Mouse (Mus musculus) hindbrain, embryonic 16.5 days (tissue): Measurements from ENCODE around the gene Igfbp6. TPM values are rescaled to one million over a fixed set of nuclear protein-coding genes. Genes with fewer than 3 reads are reported as not detected.

Experiments
- ATAC-seq: fragments of 200-750 bp; cut with Nextera tagmentation; 2 replicates; pipeline ENCODE4 v1.8.0; 2017; ENCODE audit warnings: moderate TSS enrichment, moderate library complexity
- H3K27ac ChIP-seq: fragments of 300-500 bp; sonication (generic); 2 replicates; pipeline ENCODE4 v1.5.1; 2014; ENCODE audit warnings: low read depth, mild to moderate bottlenecking, control low read depth, low read length, moderate library complexity
- H3K27me3 ChIP-seq: fragments of 300-500 bp; sonication (generic); replicated peaks from 2 replicates; pipeline ENCODE4 v1.6.1; 2014; ENCODE audit warnings: low read length; ENCODE audit not compliant: control insufficient read depth, insufficient read depth
- H3K36me3 ChIP-seq: fragments of 300-500 bp; sonication (generic); 2 replicates; pipeline ENCODE4 v1.6.1; 2014; ENCODE audit warnings: mild to moderate bottlenecking, low read length, moderate library complexity, mixed read lengths; ENCODE audit not compliant: control insufficient read depth, insufficient read depth
- H3K4me1 ChIP-seq: fragments of 300-500 bp; sonication (generic); 2 replicates; pipeline ENCODE4 v1.6.1; 2014; ENCODE audit warnings: low read depth, low read length; ENCODE audit not compliant: control insufficient read depth, insufficient read depth
- H3K4me2 ChIP-seq: fragments of 300-500 bp; sonication (generic); 2 replicates; pipeline ENCODE4 v1.6.1; 2014; ENCODE audit warnings: mild to moderate bottlenecking, low read length, control low read depth, moderate library complexity
- H3K4me3 ChIP-seq: fragments of 300-500 bp; sonication (generic); 2 replicates; pipeline ENCODE4 v1.5.1; 2014; ENCODE audit warnings: mild to moderate bottlenecking, low read length, control low read depth, moderate library complexity
- H3K9ac ChIP-seq: fragments of 300-500 bp; sonication (generic); 2 replicates; pipeline ENCODE4 v1.6.1; 2014; ENCODE audit warnings: low read depth, mild to moderate bottlenecking, control low read depth, low read length, moderate library complexity
- H3K9me3 ChIP-seq: fragments of 300-500 bp; sonication (generic); 2 replicates; pipeline ENCODE4 v1.6.1; 2014; ENCODE audit warnings: mild to moderate bottlenecking, low read length, moderate library complexity; ENCODE audit not compliant: control insufficient read depth
- WGBS: fragments of 180-500 bp; shearing (Covaris S2); extraction: QIAGEN DNeasy Blood & Tissue Kit; methylation state at CpG from one replicate; pipeline ENCODE4 v1.1.7; 2014; 5-methylcytosine and 5-hydroxymethylcytosine counted together
- polyA plus RNA-seq: library from polyadenylated mRNA; unstranded; fragments of >200 nt; fragmentation: Nextera tagmentation; extraction: Ambion mirVana; gene quantifications from 2 replicates; pipeline ENCODE4 v1.2.1, GENCODE M21; 2015

Gene Igfbp6
- polyA plus RNA-seq, 1 experiment from 2014 or later: 3.9 TPM

DNA sequence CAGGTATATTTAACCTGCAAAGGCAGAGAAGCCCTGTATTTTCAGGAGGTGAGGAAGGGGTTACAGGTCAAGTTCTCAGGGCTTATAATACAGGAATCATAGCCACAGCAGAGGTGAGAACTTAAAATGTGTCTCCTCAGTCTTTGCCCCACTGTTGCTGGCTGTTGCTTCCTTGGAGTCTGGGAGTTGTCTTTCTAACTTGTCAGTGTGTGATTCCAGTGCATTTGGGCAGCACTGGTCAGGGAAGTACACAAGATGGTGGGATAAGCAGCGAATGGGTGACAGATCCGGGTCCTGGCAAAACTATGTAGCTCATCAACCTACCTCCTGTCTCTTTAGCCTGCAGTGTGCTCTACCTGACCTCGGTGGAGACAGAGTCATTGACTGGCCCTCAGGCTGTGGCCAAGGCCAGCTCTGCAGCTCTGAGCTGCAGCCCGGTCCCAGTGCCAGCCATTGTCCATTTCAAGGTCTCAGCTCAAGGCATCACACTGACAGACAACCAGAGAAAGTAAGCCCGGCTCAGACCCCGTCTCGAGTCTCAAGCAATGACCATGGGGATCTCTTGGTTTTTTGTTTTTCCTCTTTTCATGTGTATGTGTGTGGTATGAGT, 29.4 kb upstream of the Igfbp6 start:
- no peak for ATAC-seq
- H3K9ac ChIP-seq: no peak overlapping the region
- no peak overlapping the region for H3K4me3 ChIP-seq
- H3K36me3 ChIP-seq: peaks cover 12% of the 10 kb centered on the region; the same call in 1 of the 2 replicates
- peaks cover 18% of the 10 kb centered on the region for H3K4me1 ChIP-seq
- no peak overlapping the region for H3K4me2 ChIP-seq
- H3K27me3 ChIP-seq: no peaks in the 10 kb centered on the region
- no peak overlapping the region for H3K27ac ChIP-seq
- WGBS: 86% methylated on average over 7 of the region's 7 CpGs
- no peaks in the 10 kb centered on the region for H3K9me3 ChIP-seq

DNA sequence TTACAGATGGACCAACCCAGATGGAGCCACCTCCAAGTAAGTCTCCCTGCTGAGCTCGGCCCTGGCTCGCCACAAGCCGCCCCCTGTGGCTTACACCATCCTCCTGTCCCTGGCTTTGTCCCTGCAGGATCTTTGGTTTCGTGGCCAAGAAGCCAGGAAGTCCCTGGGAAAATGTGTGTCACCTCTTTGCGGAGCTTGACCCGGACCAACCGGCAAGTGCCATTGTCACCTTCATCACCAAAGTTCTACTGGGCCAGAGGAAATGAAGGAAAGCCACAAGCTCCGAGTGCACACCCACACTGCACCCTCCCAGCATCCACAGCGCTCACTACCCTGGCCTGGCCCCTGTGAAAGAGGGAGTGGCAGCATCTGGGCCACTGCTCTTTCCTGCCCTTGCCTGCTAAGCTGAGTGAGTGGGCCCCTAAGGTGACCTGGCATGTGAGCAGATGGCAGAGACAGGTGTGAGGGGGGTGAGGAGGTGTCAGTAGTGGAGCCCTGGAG, 28.4 kb upstream of the Igfbp6 start:
- H3K36me3 ChIP-seq: peaks cover 12% of the 10 kb centered on the region; the same call in 1 of the 2 replicates
- no peak overlapping the region for H3K4me3 ChIP-seq
- no peak for ATAC-seq
- H3K4me2 ChIP-seq: no peak overlapping the region
- peak overlapping the region; percentile 63 for H3K27ac ChIP-seq
- H3K4me1 ChIP-seq: peaks cover 18% of the 10 kb centered on the region
- no peaks in the 10 kb centered on the region for H3K9me3 ChIP-seq
- H3K9ac ChIP-seq: 0 out of 2 replicates have a peak overlapping the region, but pooled peaks have one; percentile 16
- no peaks in the 10 kb centered on the region for H3K27me3 ChIP-seq
- WGBS: 58% methylated on average over 9 of the region's 9 CpGs

DNA sequence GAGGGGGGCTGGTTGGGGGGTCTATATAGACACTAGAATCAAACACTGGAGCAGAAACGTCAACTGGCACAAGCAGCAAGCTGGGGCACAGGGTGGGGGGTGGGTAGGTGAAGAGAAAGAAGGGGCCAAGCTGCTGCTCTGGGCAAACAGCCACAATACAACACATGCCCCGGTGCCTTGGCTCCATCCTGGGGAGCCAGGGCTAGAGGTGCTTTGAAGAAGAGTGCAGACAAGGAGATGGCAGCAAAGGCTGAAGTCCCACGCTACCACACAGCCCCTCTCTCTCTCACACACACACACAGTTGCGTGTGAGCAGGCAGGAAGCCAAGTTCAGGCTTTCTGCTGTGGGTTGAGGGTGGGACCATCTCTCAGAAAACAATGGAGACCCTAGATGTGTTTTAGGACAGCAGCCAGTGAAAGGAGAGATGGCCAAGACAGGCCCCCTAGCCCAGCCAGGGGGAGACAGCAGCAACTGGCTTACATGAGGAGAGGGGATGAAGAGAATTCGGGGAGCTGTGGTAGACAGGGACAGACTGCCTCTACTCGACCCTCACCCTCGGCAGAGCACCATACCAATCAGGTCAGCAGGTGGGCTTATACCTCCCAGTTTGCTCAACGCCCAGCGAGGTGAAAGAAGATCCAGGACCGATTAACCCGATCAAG, 27.3 kb upstream of the Igfbp6 start:
- 54% methylated on average over 11 of the region's 11 CpGs for WGBS
- Histone ChIP-seq H3K4me3 (no peak overlapping the region), H3K27ac (peak overlapping the region; percentile 63), H3K4me1 (peaks cover 18% of the 10 kb centered on the region), H3K9me3 (no peaks in the 10 kb centered on the region), H3K4me2 (no peak overlapping the region; the same call in 1 of the 2 replicates), H3K9ac (no peak overlapping the region), H3K36me3 (peaks cover 17% of the 10 kb centered on the region), H3K27me3 (no peaks in the 10 kb centered on the region)
- ATAC-seq: peak; percentile 88

DNA sequence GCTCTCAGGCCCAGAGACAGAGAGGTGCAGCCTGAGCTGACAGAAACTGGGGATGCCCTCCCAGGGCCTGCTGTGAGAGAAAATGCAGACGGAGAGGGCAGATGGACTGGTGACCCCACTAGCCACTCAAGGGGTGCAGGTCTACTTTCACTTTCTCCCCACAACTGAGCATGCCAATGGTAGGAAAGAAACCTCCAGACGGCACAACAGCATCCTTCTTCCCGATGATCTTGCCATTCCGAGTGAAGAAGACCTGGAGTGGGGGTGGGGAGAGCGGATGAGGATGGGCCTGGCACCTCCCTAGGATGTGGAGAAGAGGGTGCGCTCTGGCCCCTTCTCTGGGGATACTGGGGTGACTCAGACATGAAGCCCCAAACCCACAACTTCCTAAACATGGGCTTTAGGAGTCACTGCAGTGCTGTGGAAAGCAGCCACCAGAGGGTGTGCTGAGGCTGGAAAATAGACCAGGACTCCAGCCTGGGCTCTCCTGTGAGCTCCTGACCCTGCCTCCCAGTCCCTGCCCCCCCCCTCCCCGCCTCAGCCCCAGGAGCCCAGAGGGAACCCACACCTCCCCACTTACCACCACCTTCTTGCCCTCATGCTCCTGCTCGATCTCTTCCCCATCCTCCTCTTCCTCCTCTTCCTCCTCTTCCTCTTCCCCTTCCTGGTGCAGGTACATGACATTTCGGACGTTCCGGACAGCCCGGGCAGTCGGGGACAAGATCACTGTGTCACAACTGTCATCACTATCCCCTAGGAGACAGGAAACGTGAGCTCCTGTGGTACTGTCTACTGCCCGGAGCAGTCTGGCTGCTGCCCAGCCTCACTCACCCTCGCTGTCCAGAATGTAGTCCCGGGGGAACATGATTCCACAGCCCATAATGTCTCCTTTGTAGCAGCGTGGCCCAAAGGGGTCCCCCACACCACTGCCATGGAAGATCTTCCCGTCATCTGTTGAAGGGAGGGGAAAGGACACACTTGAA, 26.4 kb upstream of the Igfbp6 start:
- Histone ChIP-seq H3K27me3 (no peaks in the 10 kb centered on the region), H3K9me3 (no peaks in the 10 kb centered on the region), H3K4me1 (peaks cover 18% of the 10 kb centered on the region), H3K36me3 (peaks cover 19% of the 10 kb centered on the region), H3K27ac (peak overlapping the region; percentile 63), H3K9ac (no peak overlapping the region), H3K4me3 (no peak overlapping the region), H3K4me2 (no peak overlapping the region; the same call in 1 of the 2 replicates)
- peak; percentile 26; the same call in 1 of the 2 replicates for ATAC-seq
- WGBS: 61% methylated on average over 18 of the region's 19 CpGs

DNA sequence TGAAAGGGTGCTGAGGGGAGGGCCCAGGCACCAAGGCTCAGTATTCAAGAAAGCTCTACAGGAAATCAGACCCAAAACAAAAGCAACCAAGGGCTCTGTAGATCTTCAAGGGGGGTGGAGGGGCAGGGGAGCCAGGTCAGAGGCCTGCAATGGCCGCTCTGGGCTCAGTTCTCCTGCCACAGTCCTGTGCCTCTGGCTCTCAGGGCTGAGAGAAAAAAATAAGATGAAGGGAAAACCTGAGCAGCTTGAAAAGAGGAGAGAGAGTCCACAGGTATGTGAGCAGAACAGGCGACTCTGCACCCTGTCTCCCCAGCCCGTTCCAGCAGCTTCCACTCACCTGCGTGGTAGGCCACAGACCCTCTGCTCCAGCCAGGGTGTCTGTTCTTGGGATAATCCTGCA, 25.6 kb upstream of the Igfbp6 start:
- no peak overlapping the region for H3K9ac ChIP-seq
- H3K36me3 ChIP-seq: peaks cover 19% of the 10 kb centered on the region
- H3K4me2 ChIP-seq: no peak overlapping the region
- 87% methylated on average over 4 of the region's 4 CpGs for WGBS
- no peak overlapping the region for H3K4me3 ChIP-seq
- no peak for ATAC-seq
- no peak overlapping the region for H3K27ac ChIP-seq
- peaks cover 18% of the 10 kb centered on the region for H3K4me1 ChIP-seq
- no peaks in the 10 kb centered on the region for H3K27me3 ChIP-seq
- no peaks in the 10 kb centered on the region for H3K9me3 ChIP-seq

DNA sequence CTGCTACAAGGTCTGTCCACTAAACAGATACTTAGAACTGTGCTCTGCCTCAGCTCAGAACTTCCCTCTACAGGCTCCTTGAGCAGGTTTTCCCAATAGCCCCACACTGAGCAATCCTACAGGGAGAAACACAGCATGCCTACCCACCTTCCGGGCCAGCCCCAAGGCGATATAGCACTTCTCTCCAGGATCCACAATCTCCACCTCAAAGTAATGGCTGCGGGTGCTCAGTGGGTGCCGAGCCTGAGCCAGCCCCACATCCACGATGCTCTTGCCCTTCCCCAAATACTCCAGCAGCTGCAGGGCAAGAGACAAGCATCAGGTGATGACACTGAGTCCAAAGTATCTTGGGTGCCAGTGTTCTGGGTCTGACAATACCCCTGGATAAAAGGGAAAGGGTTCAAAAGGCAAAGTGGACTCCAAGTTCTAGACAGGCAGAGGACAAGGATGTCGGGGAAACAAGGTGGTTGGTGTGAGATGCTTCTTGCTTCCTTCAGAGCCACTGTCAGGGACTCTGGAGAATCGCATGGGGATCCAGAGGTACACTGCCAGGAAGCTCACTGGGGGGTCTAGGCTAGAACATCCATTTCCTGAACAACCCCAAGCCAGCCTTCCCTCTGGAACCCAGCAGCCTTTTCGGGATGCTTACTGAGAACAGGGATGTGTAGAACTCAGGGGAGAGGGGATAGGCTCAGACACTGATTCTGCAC, 24.9 kb upstream of the Igfbp6 start:
- no peak overlapping the region for H3K27ac ChIP-seq
- no peaks in the 10 kb centered on the region for H3K27me3 ChIP-seq
- H3K9ac ChIP-seq: no peak overlapping the region
- H3K4me2 ChIP-seq: no peak overlapping the region
- 68% methylated on average over 8 of the region's 8 CpGs for WGBS
- peaks cover 18% of the 10 kb centered on the region for H3K4me1 ChIP-seq
- no peaks in the 10 kb centered on the region for H3K9me3 ChIP-seq
- no peak overlapping the region for H3K4me3 ChIP-seq
- peaks cover 19% of the 10 kb centered on the region for H3K36me3 ChIP-seq
- ATAC-seq: no peak

DNA sequence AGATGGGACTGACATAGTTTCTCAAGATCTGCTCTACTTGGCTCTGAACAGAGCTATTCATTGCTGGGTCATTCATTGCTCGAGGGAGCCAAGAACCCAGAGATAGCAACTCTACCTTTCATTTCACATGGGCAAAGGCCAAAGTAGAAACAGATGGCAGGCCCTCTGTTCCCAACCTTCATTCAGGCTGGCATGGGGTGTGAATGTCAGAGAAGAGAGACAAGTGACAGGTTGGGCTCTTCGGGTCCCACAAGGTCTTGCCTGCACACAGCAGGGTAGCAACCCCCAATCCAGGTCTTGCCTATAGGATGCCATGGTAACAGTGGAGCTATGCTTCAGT, 24.4 kb upstream of the Igfbp6 start:
- WGBS: 77% methylated on average over 2 of the region's 2 CpGs
- H3K4me3 ChIP-seq: no peak overlapping the region
- no peak overlapping the region for H3K27ac ChIP-seq
- no peak overlapping the region for H3K4me2 ChIP-seq
- no peak overlapping the region for H3K9ac ChIP-seq
- peaks cover 18% of the 10 kb centered on the region for H3K4me1 ChIP-seq
- peaks cover 24% of the 10 kb centered on the region for H3K36me3 ChIP-seq
- no peaks in the 10 kb centered on the region for H3K27me3 ChIP-seq
- ATAC-seq: no peak
- H3K9me3 ChIP-seq: no peaks in the 10 kb centered on the region

DNA sequence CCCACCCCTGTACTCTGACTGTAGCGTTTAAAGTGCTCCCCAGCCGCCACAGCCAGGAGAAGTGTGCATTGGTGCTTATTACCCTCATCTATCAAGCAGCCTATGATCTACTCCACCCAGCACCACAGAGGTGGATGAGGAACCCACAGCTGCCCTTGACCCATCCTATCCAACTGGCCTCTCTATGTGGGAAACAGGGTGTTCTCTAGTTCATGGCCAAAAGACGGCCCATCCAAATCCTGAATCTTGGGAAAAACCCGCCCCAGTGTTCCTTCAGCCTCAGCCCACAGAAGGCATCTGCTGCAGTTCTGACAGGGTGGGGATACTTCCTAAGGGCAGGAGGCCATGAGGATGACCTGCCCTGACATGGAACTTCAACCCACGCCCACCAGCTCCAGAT, 23.6 kb upstream of the Igfbp6 start:
- no peak overlapping the region for H3K4me3 ChIP-seq
- H3K27me3 ChIP-seq: no peaks in the 10 kb centered on the region
- WGBS: 78% methylated on average over 5 of the region's 5 CpGs
- H3K9ac ChIP-seq: no peak overlapping the region
- H3K4me1 ChIP-seq: peaks cover 18% of the 10 kb centered on the region
- ATAC-seq: no peak
- no peak overlapping the region for H3K27ac ChIP-seq
- peaks cover 27% of the 10 kb centered on the region for H3K36me3 ChIP-seq
- H3K4me2 ChIP-seq: no peak overlapping the region
- H3K9me3 ChIP-seq: no peaks in the 10 kb centered on the region
